In the genomic region with DNA sequence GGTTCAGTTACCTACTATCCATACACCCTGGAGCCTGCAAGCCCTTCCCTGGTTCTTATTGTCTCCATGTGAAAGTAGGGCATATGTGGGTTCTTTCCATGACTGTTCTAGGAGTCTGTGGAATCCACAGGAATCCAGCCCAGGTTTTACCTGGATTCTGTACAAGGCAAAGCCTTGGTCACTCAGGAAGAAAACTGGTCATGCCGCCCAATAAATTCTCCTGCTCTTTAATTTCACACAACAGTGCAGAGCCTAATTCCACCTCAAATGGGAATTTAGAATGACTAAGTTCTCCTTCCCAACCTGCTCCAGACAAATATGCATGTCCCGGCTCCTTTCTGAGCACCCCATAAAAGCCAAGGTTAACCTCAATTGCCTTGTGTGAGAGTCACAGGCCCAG, we compare ENCODE assay signal across 10 mouse cellular contexts. TPM values are rescaled to one million over a fixed set of nuclear protein-coding genes. Genes with fewer than 3 reads are reported as not detected.
A peak's percentile ranks its signal among the peaks of the same experiment; 100 is the strongest.
DNase-seq lines count a peak whose midpoint lies in the region; ATAC-seq lines count a peak whose summit lies in the region.
"Had no signal": no experiment of that assay in that cellular context is flagged by ENCODE, and none has a peak within 500 bp of the region (broad histone marks: within the 10 kb centered on the region; RNA-seq: fewer than 3 reads in every experiment).

No protein-coding gene starts in this region.

- H3K36me3 ChIP-seq in hindbrain, embryonic 16.5 days (ENCODE audit: control insufficient read depth, insufficient read depth, low read length) = no peaks in the 10 kb centered on the region
- H3K36me3 ChIP-seq in hindbrain, embryonic 10.5 days = no peaks in the 10 kb centered on the region
- no peaks in the 10 kb centered on the region for H3K36me3 ChIP-seq in kidney, embryonic 16.5 days (ENCODE audit: insufficient read depth, low read length)
- H3K36me3 ChIP-seq: liver, embryonic 15.5 days had no signal

- H3K4me3 ChIP-seq in hindbrain, embryonic 16.5 days (ENCODE audit: low read length) = no peak overlapping the region
- H3K4me3 ChIP-seq in hindbrain, embryonic 10.5 days = no peak overlapping the region
- no peak overlapping the region for H3K4me3 ChIP-seq in kidney, embryonic 16.5 days (ENCODE audit: low read length)
- H3K4me3 ChIP-seq: forebrain, embryonic 13.5 days; liver, embryonic 15.5 days had no signal

- no peaks in the 10 kb centered on the region for H3K4me1 ChIP-seq in hindbrain, embryonic 16.5 days (ENCODE audit: control insufficient read depth, insufficient read depth, low read depth, low read length)
- H3K4me1 ChIP-seq in hindbrain, embryonic 10.5 days (replicated peaks) = 0 out of 2 replicates have a peak, but pooled peaks cover 2% of the 10 kb centered on the region
- 0 out of 2 replicates have a peak, but pooled peaks cover 3% of the 10 kb centered on the region for H3K4me1 ChIP-seq in kidney, embryonic 16.5 days (ENCODE audit: insufficient read depth, low read length)

- WGBS in hindbrain, embryonic 16.5 days = 35% methylated on average over 2 of the region's 2 CpGs
- WGBS in hindbrain, embryonic 10.5 days = 44% methylated on average over 2 of the region's 2 CpGs
- 13% methylated on average over 2 of the region's 2 CpGs for WGBS in kidney, embryonic 16.5 days

- no peak overlapping the region for H3K9ac ChIP-seq in hindbrain, embryonic 16.5 days (ENCODE audit: low read depth, low read length)
- H3K9ac ChIP-seq in kidney, embryonic 16.5 days (replicated peaks; ENCODE audit: low read length) = no peak overlapping the region
- H3K9ac ChIP-seq: forebrain, embryonic 13.5 days; liver, embryonic 15.5 days had no signal

- no peak for DNase-seq in hindbrain, embryonic 10.5 days (ENCODE audit: low spot score)
- peak; percentile 73 for DNase-seq in forelimb bud, embryonic 11.5 days (ENCODE audit: low read depth, low spot score)
- peak; percentile 38 for DNase-seq in mesoderm, embryonic 11.5 days (ENCODE audit: low read depth, low spot score)
- no peak for DNase-seq in frontal cortex, postnatal 14 days (ENCODE audit: low spot score in 2 of 2)
- no peak for DNase-seq in thymus, postnatal 14 days
- DNase-seq: heart, adult 18-20 months had no signal

- H3K27me3 ChIP-seq in hindbrain, embryonic 16.5 days (replicated peaks; ENCODE audit: control insufficient read depth, insufficient read depth, low read length) = no peaks in the 10 kb centered on the region
- H3K27me3 ChIP-seq in hindbrain, embryonic 10.5 days (ENCODE audit: insufficient read depth, poor library complexity, severe bottlenecking) = no peaks in the 10 kb centered on the region
- no peaks in the 10 kb centered on the region for H3K27me3 ChIP-seq in kidney, embryonic 16.5 days (ENCODE audit: insufficient read depth, low read length)
- H3K27me3 ChIP-seq: forebrain, embryonic 13.5 days; liver, embryonic 15.5 days had no signal

- ATAC-seq in hindbrain, embryonic 16.5 days = peak; percentile 34; the same call in 1 of the 2 replicates
- ATAC-seq in kidney, embryonic 16.5 days (ENCODE audit: low FRiP score, low TSS enrichment) = peak; percentile 78
- ATAC-seq: forebrain, embryonic 13.5 days had no signal

- no peak overlapping the region for H3K4me2 ChIP-seq in hindbrain, embryonic 16.5 days (ENCODE audit: low read length)
- H3K4me2 ChIP-seq in kidney, embryonic 16.5 days (replicated peaks; ENCODE audit: low read depth, low read length) = no peak overlapping the region
- H3K4me2 ChIP-seq: forebrain, embryonic 13.5 days; liver, embryonic 15.5 days had no signal

- H3K9me3 ChIP-seq in hindbrain, embryonic 16.5 days (ENCODE audit: control insufficient read depth, low read length) = peaks cover 2% of the 10 kb centered on the region; the same call in 1 of the 2 replicates
- no peaks in the 10 kb centered on the region for H3K9me3 ChIP-seq in hindbrain, embryonic 10.5 days
- H3K9me3 ChIP-seq in kidney, embryonic 16.5 days (ENCODE audit: low read length) = no peaks in the 10 kb centered on the region
- H3K9me3 ChIP-seq: forebrain, embryonic 13.5 days; liver, embryonic 15.5 days had no signal

- H3K27ac ChIP-seq in hindbrain, embryonic 16.5 days (ENCODE audit: low read depth, low read length) = no peak overlapping the region
- no peak overlapping the region for H3K27ac ChIP-seq in hindbrain, embryonic 10.5 days
- H3K27ac ChIP-seq in kidney, embryonic 16.5 days (ENCODE audit: low read length) = peak overlapping the region; percentile 41; the same call in 1 of the 2 replicates
- H3K27ac ChIP-seq: forebrain, embryonic 13.5 days; liver, embryonic 15.5 days had no signal

RNA-seq across cellular contexts. Expression of gene Gpr156, which starts 16.9 kb away (rescaled TPM):
- 3.2 and 3.9 TPM in 2 replicates for polyA plus RNA-seq in hindbrain, embryonic 16.5 days (2015; fragmentation: Nextera tagmentation; extraction: Ambion mirVana)
- 2.1 and 4.5 TPM in 2 replicates for polyA plus RNA-seq in hindbrain, embryonic 10.5 days (2016; fragmentation: Nextera tagmentation; extraction: Ambion mirVana)
- polyA plus RNA-seq in kidney, embryonic 16.5 days (2015; fragmentation: Nextera tagmentation; extraction: Ambion mirVana) = 0.85 and 1.3 TPM in 2 replicates
- polyA plus RNA-seq: liver, embryonic 15.5 days had no signal

RNA-seq across cellular contexts. Expression of gene Lrrc58, which starts 31.2 kb away (rescaled TPM):
- 45.3 and 48.1 TPM in 2 replicates for polyA plus RNA-seq in hindbrain, embryonic 16.5 days (2015; fragmentation: Nextera tagmentation; extraction: Ambion mirVana)
- polyA plus RNA-seq in hindbrain, embryonic 10.5 days (2016; fragmentation: Nextera tagmentation; extraction: Ambion mirVana) = 44.7 and 54.0 TPM in 2 replicates
- 54.3 and 60.6 TPM in 2 replicates for polyA plus RNA-seq in kidney, embryonic 16.5 days (2015; fragmentation: Nextera tagmentation; extraction: Ambion mirVana)

RNA-seq across cellular contexts. Expression of gene Gm36028, which starts 38.4 kb away (rescaled TPM):
- polyA plus RNA-seq in hindbrain, embryonic 16.5 days (2015; fragmentation: Nextera tagmentation; extraction: Ambion mirVana) = 0.19 TPM in 1 of 2 replicates, not detected in the other
- polyA plus RNA-seq in hindbrain, embryonic 10.5 days (2016; fragmentation: Nextera tagmentation; extraction: Ambion mirVana) = 0.24 and 0.58 TPM in 2 replicates
- polyA plus RNA-seq in kidney, embryonic 16.5 days (2015; fragmentation: Nextera tagmentation; extraction: Ambion mirVana) = 0.67 and 0.71 TPM in 2 replicates
- polyA plus RNA-seq: forebrain, embryonic 13.5 days had no signal

Comparison
In these comparisons a context has a peak if more than half of its experiments do, and no peak if none do; other contexts are left out.
1. DNase-seq: peak in forelimb bud, embryonic 11.5 days (single experiment) and mesoderm, embryonic 11.5 days (single experiment); none in hindbrain, embryonic 10.5 days (single experiment), frontal cortex, postnatal 14 days (0 of 2) and thymus, postnatal 14 days (single experiment).